Mouse (Mus musculus): Measurements from ENCODE around the gene Slc26a6.

GRCm38 (mm10) chr9:108945111-108945510 lies 92.0 kb downstream of the Slc26a6 start:
- TF ChIP-seq POLR2A (IDR thresholded peaks at IDR 0.05; ENCODE audit: low read depth, low read length) (no peak), CTCF (IDR thresholded peaks at IDR 0.05; ENCODE audit: extremely low read depth, insufficient read length, insufficient replicate concordance, low read depth, low read length) (no peak)
